Mouse (Mus musculus): ENCODE data around the gene Nln. TPM values are rescaled to one million over a fixed set of nuclear protein-coding genes. Genes with fewer than 3 reads are reported as not detected.

Gene Nln
- polyA plus RNA-seq, 1 experiment, result 2.6 TPM

- DNase-seq, result no peak
- Histone ChIP-seq H3K27me3 (ENCODE audit: control insufficient read depth, insufficient read depth, low read length) (no peaks in the 10 kb centered on the region), H3K4me3 (ENCODE audit: control insufficient read depth, insufficient read depth, low read length) (no peak overlapping the region), H3K27ac (ENCODE audit: control insufficient read depth, insufficient read depth, low read length) (no peak overlapping the region), H3K4me1 (replicated peaks; ENCODE audit: control insufficient read depth, insufficient read depth, low read length) (peaks cover 12% of the 10 kb centered on the region), H3K36me3 (ENCODE audit: control insufficient read depth, insufficient read depth, low read length) (no peaks in the 10 kb centered on the region)
- 6% methylated on average over 4 of the region's 4 CpGs for WGBS
- TF ChIP-seq CTCF (IDR thresholded peaks at IDR 0.05; ENCODE audit: borderline replicate concordance, control insufficient read depth, extremely low read depth, insufficient read depth, low read length, poor library complexity), result no peak
Observed at GRCm38 (mm10) chr13:104040950-104041349, 68.5 kb downstream of the Nln start.

- no peak overlapping the region for H3K27ac ChIP-seq (ENCODE audit: control insufficient read depth, insufficient read depth, low read length)
- WGBS, result 94% methylated on average over 4 of the region's 4 CpGs
- no peak overlapping the region for H3K4me3 ChIP-seq (ENCODE audit: control insufficient read depth, insufficient read depth, low read length)
- H3K36me3 ChIP-seq (ENCODE audit: control insufficient read depth, insufficient read depth, low read length), result no peaks in the 10 kb centered on the region
- H3K4me1 ChIP-seq (replicated peaks; ENCODE audit: control insufficient read depth, insufficient read depth, low read length), result peaks cover 6% of the 10 kb centered on the region
- DNase-seq, result no peak
- TF ChIP-seq CTCF (IDR thresholded peaks at IDR 0.05; ENCODE audit: borderline replicate concordance, control insufficient read depth, extremely low read depth, insufficient read depth, low read length, poor library complexity) (no peak), POLR2A (IDR thresholded peaks at IDR 0.05; ENCODE audit: control insufficient read depth, extremely low read depth, insufficient read depth, low read length, poor library complexity) (no peak)
- no peaks in the 10 kb centered on the region for H3K27me3 ChIP-seq (ENCODE audit: control insufficient read depth, insufficient read depth, low read length)
Observed at GRCm38 (mm10) chr13:104039861-104040260, 69.6 kb downstream of the Nln start.

- no peak for DNase-seq
- Histone ChIP-seq H3K4me1 (replicated peaks; ENCODE audit: control insufficient read depth, insufficient read depth, low read length) (peaks cover 6% of the 10 kb centered on the region), H3K4me3 (ENCODE audit: control insufficient read depth, insufficient read depth, low read length) (no peak overlapping the region), H3K36me3 (ENCODE audit: control insufficient read depth, insufficient read depth, low read length) (no peaks in the 10 kb centered on the region), H3K27ac (ENCODE audit: control insufficient read depth, insufficient read depth, low read length) (no peak overlapping the region), H3K27me3 (ENCODE audit: control insufficient read depth, insufficient read depth, low read length) (no peaks in the 10 kb centered on the region)
- no peak for TF ChIP-seq CTCF (IDR thresholded peaks at IDR 0.05; ENCODE audit: borderline replicate concordance, control insufficient read depth, extremely low read depth, insufficient read depth, low read length, poor library complexity)
- TF ChIP-seq POLR2A (IDR thresholded peaks at IDR 0.05; ENCODE audit: control insufficient read depth, extremely low read depth, insufficient read depth, low read length, poor library complexity), result no peak
- 95% methylated on average over 7 of the region's 7 CpGs for WGBS
Observed at GRCm38 (mm10) chr13:104038891-104039290, 70.5 kb downstream of the Nln start.

- H3K4me1 ChIP-seq (replicated peaks; ENCODE audit: control insufficient read depth, insufficient read depth, low read length), result peaks cover 6% of the 10 kb centered on the region
- no peak overlapping the region for H3K4me3 ChIP-seq (ENCODE audit: control insufficient read depth, insufficient read depth, low read length)
- DNase-seq, result no peak
- H3K27me3 ChIP-seq (ENCODE audit: control insufficient read depth, insufficient read depth, low read length), result no peaks in the 10 kb centered on the region
- TF ChIP-seq POLR2A (IDR thresholded peaks at IDR 0.05; ENCODE audit: control insufficient read depth, extremely low read depth, insufficient read depth, low read length, poor library complexity) (no peak), CTCF (IDR thresholded peaks at IDR 0.05; ENCODE audit: borderline replicate concordance, control insufficient read depth, extremely low read depth, insufficient read depth, low read length, poor library complexity) (no peak)
- no peak overlapping the region for H3K27ac ChIP-seq (ENCODE audit: control insufficient read depth, insufficient read depth, low read length)
- 88% methylated on average over 7 of the region's 7 CpGs for WGBS
- H3K36me3 ChIP-seq (ENCODE audit: control insufficient read depth, insufficient read depth, low read length), result no peaks in the 10 kb centered on the region
Observed at GRCm38 (mm10) chr13:104038358-104038757, 71.1 kb downstream of the Nln start.

GRCm38 (mm10) chr13:104037531-104038290 is 71.7 kb downstream of the Nln start:
- Histone ChIP-seq H3K4me3 (ENCODE audit: control insufficient read depth, insufficient read depth, low read length) (no peak overlapping the region), H3K4me1 (replicated peaks; ENCODE audit: control insufficient read depth, insufficient read depth, low read length) (peaks cover 6% of the 10 kb centered on the region), H3K27me3 (ENCODE audit: control insufficient read depth, insufficient read depth, low read length) (no peaks in the 10 kb centered on the region), H3K36me3 (ENCODE audit: control insufficient read depth, insufficient read depth, low read length) (no peaks in the 10 kb centered on the region), H3K27ac (ENCODE audit: control insufficient read depth, insufficient read depth, low read length) (no peak overlapping the region)
- DNase-seq, result no peak
- WGBS, result 79% methylated on average over 9 of the region's 9 CpGs
- TF ChIP-seq CTCF (IDR thresholded peaks at IDR 0.05; ENCODE audit: borderline replicate concordance, control insufficient read depth, extremely low read depth, insufficient read depth, low read length, poor library complexity) (no peak), POLR2A (IDR thresholded peaks at IDR 0.05; ENCODE audit: control insufficient read depth, extremely low read depth, insufficient read depth, low read length, poor library complexity) (no peak)

- H3K4me1 ChIP-seq (replicated peaks; ENCODE audit: control insufficient read depth, insufficient read depth, low read length), result peaks cover 6% of the 10 kb centered on the region
Observed at GRCm38 (mm10) chr13:104036494-104037290, 72.7 kb downstream of the Nln start.

More at GRCm38 (mm10) chr13:104036494-104037290, 72.7 kb downstream of the Nln start:
- H3K27ac ChIP-seq (ENCODE audit: control insufficient read depth, insufficient read depth, low read length), result no peak overlapping the region
- H3K27me3 ChIP-seq (ENCODE audit: control insufficient read depth, insufficient read depth, low read length), result no peaks in the 10 kb centered on the region
- TF ChIP-seq POLR2A (IDR thresholded peaks at IDR 0.05; ENCODE audit: control insufficient read depth, extremely low read depth, insufficient read depth, low read length, poor library complexity) (no peak), CTCF (IDR thresholded peaks at IDR 0.05; ENCODE audit: borderline replicate concordance, control insufficient read depth, extremely low read depth, insufficient read depth, low read length, poor library complexity) (no peak)
- H3K4me3 ChIP-seq (ENCODE audit: control insufficient read depth, insufficient read depth, low read length), result no peak overlapping the region
- no peaks in the 10 kb centered on the region for H3K36me3 ChIP-seq (ENCODE audit: control insufficient read depth, insufficient read depth, low read length)
- 96% methylated on average over 23 of the region's 23 CpGs for WGBS
- DNase-seq, result no peak

Data from thymus, adult 2 months (tissue).